Mouse (Mus musculus): ENCODE data around the gene Fev.

Fev gene

GRCm38 (mm10) chr1:74885369-74886042 lies at the start of gene Fev:
TSS of gene Fev (minus strand) at chr1:74885419.
- no peak for DNase-seq (ENCODE audit: low spot score)

- DNase-seq (ENCODE audit: low spot score): no peak
Observed at GRCm38 (mm10) chr1:74927621-74928296, 42.5 kb upstream of the Fev start.

DNA sequence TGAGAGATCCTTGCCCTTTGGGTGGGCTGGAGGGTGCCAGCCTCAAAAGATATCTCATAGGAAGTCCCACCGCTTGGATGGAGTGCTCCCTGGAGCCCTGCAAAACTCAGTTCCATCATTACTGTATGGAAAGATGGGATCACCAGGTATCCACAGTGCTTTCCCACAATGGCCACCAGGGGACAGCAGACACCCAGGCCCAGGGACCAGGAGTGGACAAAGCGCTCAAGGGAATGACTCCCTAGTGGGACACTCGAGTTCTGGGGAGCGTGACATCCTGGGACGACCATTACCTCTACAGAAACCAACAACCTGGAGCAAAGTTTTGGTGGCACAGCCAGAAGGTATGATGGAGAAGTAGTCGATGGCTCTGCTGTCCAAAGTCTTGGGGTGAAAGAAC lies 41.5 kb upstream of the Fev start:
- DNase-seq (ENCODE audit: low spot score): peak; percentile 16

- DNase-seq (ENCODE audit: low spot score): no peak
Observed at GRCm38 (mm10) chr1:74924464-74924863, 39.2 kb upstream of the Fev start.

DNA sequence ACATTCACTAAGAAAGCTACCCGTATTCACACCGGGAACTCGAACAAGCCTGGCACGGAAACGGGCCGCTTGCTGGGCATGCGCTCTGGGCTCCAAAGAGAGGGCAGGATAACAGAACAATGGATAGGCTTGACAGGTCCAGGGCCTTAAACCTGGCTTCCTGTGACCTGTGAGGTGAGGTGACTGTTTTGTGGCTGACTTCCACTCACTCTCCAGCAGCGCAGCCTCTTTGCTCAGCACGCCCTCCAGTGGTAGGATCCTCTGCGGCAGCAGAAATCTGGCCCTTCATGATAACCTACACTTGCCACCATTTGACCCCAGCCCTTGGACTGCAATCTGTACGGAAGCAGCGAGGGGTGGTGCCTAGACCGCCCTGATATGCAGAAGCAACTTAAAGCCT lies 30.5 kb upstream of the Fev start:
- no peak for DNase-seq (ENCODE audit: low spot score)

GRCm38 (mm10) chr1:74902191-74902590 lies 17.0 kb upstream of the Fev start:
- DNase-seq (ENCODE audit: low spot score): no peak

GRCm38 (mm10) chr1:74901686-74902085 lies 16.5 kb upstream of the Fev start:
- no peak for DNase-seq (ENCODE audit: low spot score)

- DNase-seq (ENCODE audit: low spot score): no peak
Observed at GRCm38 (mm10) chr1:74900341-74901285, 15.4 kb upstream of the Fev start.

DNA sequence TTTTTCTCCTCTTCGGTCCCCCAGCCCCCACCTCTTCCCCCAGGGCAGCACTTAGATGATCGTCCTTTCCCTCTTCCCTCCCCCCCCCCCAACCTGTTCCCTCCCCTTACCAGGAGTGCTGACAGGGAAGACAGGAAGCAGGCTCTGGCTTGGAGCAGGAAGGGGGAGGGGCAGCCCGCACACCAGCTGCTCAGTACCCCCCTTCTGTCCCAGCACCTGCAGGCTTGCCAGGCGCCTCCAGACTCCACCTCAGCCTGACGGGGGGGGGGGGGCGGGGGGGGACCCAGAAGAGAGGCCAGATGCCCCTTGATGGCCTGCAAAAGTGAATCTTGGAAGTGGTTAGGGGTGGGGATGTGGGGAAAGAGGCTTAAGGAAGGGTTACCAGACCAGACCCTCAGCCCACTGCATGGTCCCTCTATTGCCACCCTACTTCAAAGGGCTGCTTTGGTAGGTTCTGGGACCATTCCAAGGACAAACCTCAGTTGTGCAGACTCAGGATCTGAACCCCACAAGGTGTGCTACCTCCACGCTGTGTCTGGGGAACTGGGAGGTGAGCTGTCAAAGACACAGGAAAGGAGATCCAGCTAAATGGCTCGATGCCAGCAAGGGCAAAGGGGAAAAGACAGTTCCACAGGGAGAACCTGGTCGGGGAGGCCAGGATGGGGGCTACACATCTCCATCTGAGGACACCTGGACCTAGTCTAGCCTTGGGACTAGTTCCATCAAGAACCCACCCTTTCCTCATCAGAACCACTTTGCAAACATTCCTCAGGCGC lies 13.6 kb upstream of the Fev start:
- no peak for DNase-seq (ENCODE audit: low spot score)

GRCm38 (mm10) chr1:74897976-74898375 lies 12.8 kb upstream of the Fev start:
- no peak for DNase-seq (ENCODE audit: low spot score)

GRCm38 (mm10) chr1:74894966-74895365 lies 9.7 kb upstream of the Fev start:
- peak; percentile 26 for DNase-seq (ENCODE audit: low spot score)

GRCm38 (mm10) chr1:74893134-74893855 lies 8.1 kb upstream of the Fev start, which contains the start of gene Cryba2:
TSS of gene Cryba2 (minus strand) at chr1:74893143.
- no peak for DNase-seq (ENCODE audit: low spot score)

DNA sequence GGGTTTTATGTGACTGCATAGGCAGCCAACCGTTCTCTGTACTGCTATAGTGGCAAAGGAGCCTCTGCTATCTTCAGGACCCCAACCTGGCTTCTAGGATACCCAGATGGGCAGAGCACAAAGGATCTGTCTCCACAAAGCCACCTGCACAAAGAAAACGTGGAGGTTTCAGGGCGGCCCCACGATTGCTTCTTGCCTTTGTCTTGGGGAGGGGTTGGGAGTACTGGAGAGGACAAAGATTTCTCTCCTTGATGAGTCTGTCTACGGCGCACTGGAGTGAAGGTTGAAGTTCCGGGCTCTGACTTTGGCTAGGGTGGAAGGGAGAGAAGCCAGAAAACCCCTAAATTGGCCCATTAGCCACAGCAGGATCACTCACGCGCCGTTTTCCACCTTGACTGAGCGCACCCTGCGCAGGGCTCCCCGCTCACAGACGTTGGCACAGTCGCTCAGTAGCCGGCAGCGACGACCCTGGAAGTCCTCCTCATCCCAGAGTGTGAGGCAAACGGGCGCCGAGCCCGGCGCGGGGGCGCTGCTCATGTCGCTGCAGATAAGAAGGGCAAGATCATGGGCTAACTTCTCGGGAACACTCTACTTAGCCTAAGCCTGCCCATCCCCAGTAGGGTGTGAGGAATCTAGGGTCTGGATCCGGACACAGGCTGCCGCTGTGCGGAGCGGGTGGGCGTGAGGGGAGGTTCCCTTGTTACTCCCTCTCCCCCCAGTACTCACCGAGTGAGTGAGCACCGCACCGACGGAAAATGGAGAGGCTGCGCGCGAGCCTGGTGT lies 7.3 kb upstream of the Fev start:
- no peak for DNase-seq (ENCODE audit: low spot score)

DNA sequence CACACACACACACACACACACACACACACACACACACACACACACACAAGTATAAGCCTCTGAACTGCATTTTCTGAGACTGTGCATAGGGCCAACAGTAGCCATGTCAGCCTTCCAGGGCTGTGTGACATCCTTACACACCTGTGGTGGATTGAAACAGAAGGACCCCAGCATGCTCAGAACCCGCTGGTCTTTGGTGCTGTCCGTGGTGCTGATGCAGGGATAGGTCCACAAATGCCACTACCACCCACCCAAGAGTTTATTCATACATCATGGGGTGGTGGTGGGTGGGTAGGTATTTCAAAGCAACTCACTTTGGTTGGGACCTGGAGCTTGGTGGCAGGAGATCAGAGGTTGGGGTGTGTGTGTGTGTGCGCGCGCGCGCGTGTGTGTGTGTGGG lies 6.3 kb upstream of the Fev start:
- DNase-seq (ENCODE audit: low spot score): no peak

DNA sequence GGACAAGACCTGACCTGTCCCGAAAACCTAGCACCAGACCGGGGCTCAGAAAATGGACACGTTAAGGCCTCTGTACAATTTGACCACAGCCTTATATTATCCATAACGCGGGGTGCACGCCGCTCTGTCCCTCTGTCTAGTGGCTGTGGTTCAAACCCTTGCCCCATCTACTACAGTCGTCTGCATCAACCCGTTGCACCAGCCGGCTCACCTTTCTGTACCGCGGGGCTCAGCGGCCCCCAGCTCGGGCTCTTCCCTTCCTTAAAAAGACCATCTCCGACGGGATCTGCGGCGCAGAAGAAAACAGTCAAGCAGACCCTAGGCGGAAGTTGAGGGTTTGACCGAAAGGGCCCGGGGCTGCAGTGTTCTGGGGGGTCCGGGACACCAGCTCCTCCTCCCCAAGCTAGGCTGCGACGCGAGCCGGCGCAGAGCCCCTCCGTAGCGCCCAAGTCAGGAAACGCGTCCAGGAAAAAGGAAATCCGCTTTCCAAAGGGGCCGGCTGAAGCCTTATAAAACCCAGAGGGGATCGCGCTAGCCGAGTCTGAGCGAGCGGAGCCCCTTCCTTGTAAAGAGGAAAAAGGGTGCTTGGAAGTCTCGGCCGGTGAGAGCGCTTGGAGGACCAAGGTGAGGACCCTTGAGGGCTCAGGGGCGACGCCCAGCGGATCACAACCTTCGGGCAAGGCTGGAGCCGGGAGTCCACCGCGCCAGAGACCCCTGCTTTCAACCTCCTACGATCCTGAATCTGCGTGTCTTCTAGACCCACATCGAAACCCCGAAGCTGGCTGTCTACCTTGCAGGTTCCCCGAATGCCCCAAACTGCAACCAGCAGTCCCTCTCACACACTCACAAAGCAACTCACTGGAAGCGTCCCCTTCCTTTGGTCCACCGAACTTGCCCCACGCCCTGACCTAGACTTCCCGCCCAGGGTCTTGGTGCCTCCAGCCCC lies 750 bp downstream of the Fev start:
- DNase-seq (ENCODE audit: low spot score): no peak

GRCm38 (mm10) chr1:74883441-74883840 lies 1.8 kb downstream of the Fev start:
- DNase-seq (ENCODE audit: low spot score): no peak

GRCm38 (mm10) chr1:74882828-74883227 lies 2.4 kb downstream of the Fev start:
- DNase-seq (ENCODE audit: low spot score): no peak

- DNase-seq (ENCODE audit: low spot score): no peak
Observed at GRCm38 (mm10) chr1:74882055-74882734, 3.0 kb downstream of the Fev start.
